Mouse (Mus musculus): ENCODE results near the gene Cd300c2. TPM values are rescaled to one million over a fixed set of nuclear protein-coding genes. Genes with fewer than 3 reads are reported as not detected.

Cd300c2 gene
- polyA plus RNA-seq, 1 experiment from 2014 or later: 1.9 TPM

GRCm38 (mm10) chr11:114960369-114960768, 41.3 kb downstream of the Cd300c2 start:
- Histone ChIP-seq H3K9me3 (no peaks in the 10 kb centered on the region), H3K9ac (no peak overlapping the region), H3K36me3 (no peaks in the 10 kb centered on the region), H3K4me2 (replicated peaks) (no peak overlapping the region), H3K4me3 (replicated peaks) (no peak overlapping the region), H3K4me1 (replicated peaks) (no peaks in the 10 kb centered on the region), H3K27ac (no peak overlapping the region), H3K27me3 (replicated peaks) (no peaks in the 10 kb centered on the region)
- 65% methylated on average over 1 of the region's 1 CpGs for WGBS
- ATAC-seq: no peak

Other genes with a start within 250 kb of the Cd300c2 start
- 0.33 and 0.45 TPM in 2 replicates for gene Kif19a, start 236.5 kb downstream of the Cd300c2 start, polyA plus RNA-seq (2015; fragmentation: Nextera tagmentation; extraction: Ambion mirVana)
- gene Btbd17, start 205.9 kb downstream of the Cd300c2 start, polyA plus RNA-seq (2015; fragmentation: Nextera tagmentation; extraction: Ambion mirVana): 1.4 and 1.5 TPM in 2 replicates
- 0.21 and 0.51 TPM in 2 replicates for gene Gpr142, start 203.0 kb downstream of the Cd300c2 start, polyA plus RNA-seq (2015; fragmentation: Nextera tagmentation; extraction: Ambion mirVana)
- gene Gprc5c, start 150.7 kb downstream of the Cd300c2 start, polyA plus RNA-seq (2015; fragmentation: Nextera tagmentation; extraction: Ambion mirVana): 15.5 and 16.0 TPM in 2 replicates
- gene Cd300a, start 111.8 kb downstream of the Cd300c2 start, polyA plus RNA-seq (2015; fragmentation: Nextera tagmentation; extraction: Ambion mirVana): 1.2 and 2.2 TPM in 2 replicates
- 0.27 and 0.43 TPM in 2 replicates for gene Cd300lb, start 67.5 kb downstream of the Cd300c2 start, polyA plus RNA-seq (2015; fragmentation: Nextera tagmentation; extraction: Ambion mirVana)
- gene Cd300c, start 32.7 kb downstream of the Cd300c2 start, polyA plus RNA-seq (2015; fragmentation: Nextera tagmentation; extraction: Ambion mirVana): not detected in 2 replicates
- 0.19 and 0.34 TPM in 2 replicates for gene Cd300ld, start 12.0 kb downstream of the Cd300c2 start, polyA plus RNA-seq (2015; fragmentation: Nextera tagmentation; extraction: Ambion mirVana)
- not detected in 2 replicates for gene Cd300ld2, start 14.3 kb upstream of the Cd300c2 start, polyA plus RNA-seq (2015; fragmentation: Nextera tagmentation; extraction: Ambion mirVana)
- gene Cd300ld4, start 25.1 kb upstream of the Cd300c2 start, polyA plus RNA-seq (2015; fragmentation: Nextera tagmentation; extraction: Ambion mirVana): not detected in 2 replicates
- not detected in 2 replicates for gene Cd300ld5, start 35.9 kb upstream of the Cd300c2 start, polyA plus RNA-seq (2015; fragmentation: Nextera tagmentation; extraction: Ambion mirVana)
- gene Cd300ld3, start 46.5 kb upstream of the Cd300c2 start, polyA plus RNA-seq (2015; fragmentation: Nextera tagmentation; extraction: Ambion mirVana): not detected in 2 replicates
- 0.06 and 0.28 TPM in 2 replicates for gene Cd300e, start 60.3 kb upstream of the Cd300c2 start, polyA plus RNA-seq (2015; fragmentation: Nextera tagmentation; extraction: Ambion mirVana)
- gene Rab37, start 89.6 kb upstream of the Cd300c2 start, polyA plus RNA-seq (2015; fragmentation: Nextera tagmentation; extraction: Ambion mirVana): 3.6 and 3.7 TPM in 2 replicates
- 0.85 and 1.2 TPM in 2 replicates for gene Cd300lf, start 132.1 kb upstream of the Cd300c2 start, polyA plus RNA-seq (2015; fragmentation: Nextera tagmentation; extraction: Ambion mirVana)
- 252 and 270 TPM in 2 replicates for gene Slc9a3r1, start 161.5 kb upstream of the Cd300c2 start, polyA plus RNA-seq (2015; fragmentation: Nextera tagmentation; extraction: Ambion mirVana)
- gene Tmem104, start 185.6 kb upstream of the Cd300c2 start, polyA plus RNA-seq (2015; fragmentation: Nextera tagmentation; extraction: Ambion mirVana): 9.3 and 12.2 TPM in 2 replicates
- 20.5 and 20.6 TPM in 2 replicates for gene Nat9, start 186.0 kb upstream of the Cd300c2 start, polyA plus RNA-seq (2015; fragmentation: Nextera tagmentation; extraction: Ambion mirVana)